7 mouse cellular contexts compared by ENCODE assay signal in the genomic region with DNA sequence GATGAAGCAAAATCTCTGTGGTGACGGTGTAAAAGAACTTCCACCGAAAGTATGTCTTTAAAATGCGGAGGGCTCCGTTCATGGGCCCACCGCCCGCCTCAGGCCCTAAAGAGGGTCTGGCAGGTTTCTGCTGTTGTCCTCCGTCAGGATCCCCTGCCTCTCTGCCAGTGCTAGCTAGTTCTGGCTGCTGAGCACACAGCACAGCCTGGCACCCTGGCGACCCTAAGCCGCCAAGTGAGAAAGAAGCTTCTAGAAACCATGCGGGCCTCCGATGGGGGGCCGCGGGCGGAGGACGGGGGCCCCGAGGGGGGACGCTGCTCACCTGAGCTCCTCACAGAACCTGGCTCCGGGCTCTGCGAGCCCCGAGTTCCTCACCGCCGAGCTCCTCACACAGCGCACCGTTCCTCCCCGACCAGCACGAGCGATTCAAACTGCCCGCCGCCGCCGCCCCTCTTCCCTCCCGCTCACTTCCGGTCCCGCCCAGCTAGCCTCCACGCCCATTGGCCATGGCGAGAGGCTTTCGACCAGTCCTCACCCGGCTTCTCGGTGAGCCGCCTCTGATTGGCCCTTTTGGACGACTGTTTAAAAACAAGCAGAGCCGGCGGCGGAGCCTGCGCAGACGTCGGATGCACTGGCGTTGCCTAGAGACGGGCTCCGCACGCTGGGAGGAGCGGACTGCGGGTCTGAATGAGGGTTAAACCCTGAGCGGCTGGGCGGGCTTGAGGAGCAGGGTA. TPM values are rescaled to one million over a fixed set of nuclear protein-coding genes. Genes with fewer than 3 reads are reported as not detected.
A peak's percentile ranks its signal among the peaks of the same experiment; 100 is the strongest.
DNase-seq lines count a peak whose midpoint lies in the region; ATAC-seq lines count a peak whose summit lies in the region.

Cenpf (minus strand) TSS at position 433 of the 734 bp plus-strand sequence.

- H3K9ac ChIP-seq in embryonic facial prominence, embryonic 12.5 days, result peak within 1 kb of the TSS; percentile 73
- H3K9ac ChIP-seq in limb, embryonic 11.5 days (ENCODE audit: low read length), result peak within 1 kb of the TSS; percentile 75
- no peak within 1 kb of the TSS; the same call in 1 of the 2 replicates for H3K9ac ChIP-seq in midbrain, embryonic 14.5 days (replicated peaks; ENCODE audit: low read length)

- H3K4me3 ChIP-seq in embryonic facial prominence, embryonic 12.5 days, result peak within 1 kb of the TSS; percentile 81
- peak within 1 kb of the TSS; percentile 84 for H3K4me3 ChIP-seq in limb, embryonic 11.5 days (ENCODE audit: low read depth, low read length)
- peak within 1 kb of the TSS; percentile 53 for H3K4me3 ChIP-seq in midbrain, embryonic 14.5 days (replicated peaks; ENCODE audit: low read depth, low read length)

- no peaks in the 10 kb centered on the region for H3K9me3 ChIP-seq in embryonic facial prominence, embryonic 12.5 days
- H3K9me3 ChIP-seq in limb, embryonic 11.5 days (ENCODE audit: control insufficient read depth, low read length), result no peaks in the 10 kb centered on the region
- no peaks in the 10 kb centered on the region for H3K9me3 ChIP-seq in midbrain, embryonic 14.5 days (ENCODE audit: control insufficient read depth, low read length)

- peaks cover 22% of the 10 kb centered on the region for H3K4me1 ChIP-seq in embryonic facial prominence, embryonic 12.5 days
- peaks cover 6% of the 10 kb centered on the region for H3K4me1 ChIP-seq in limb, embryonic 11.5 days (ENCODE audit: control insufficient read depth, insufficient read depth, low read length)
- 0 out of 2 replicates have a peak, but pooled peaks cover 4% of the 10 kb centered on the region for H3K4me1 ChIP-seq in midbrain, embryonic 14.5 days (ENCODE audit: control insufficient read depth, insufficient read depth, low read length)

- peaks cover 17% of the 10 kb centered on the region for H3K36me3 ChIP-seq in embryonic facial prominence, embryonic 12.5 days
- H3K36me3 ChIP-seq in limb, embryonic 11.5 days (ENCODE audit: control insufficient read depth, insufficient read depth, low read length), result peaks cover 9% of the 10 kb centered on the region; the same call in 1 of the 2 replicates
- no peaks in the 10 kb centered on the region for H3K36me3 ChIP-seq in midbrain, embryonic 14.5 days (ENCODE audit: control insufficient read depth, insufficient read depth, low read length)

- peak; percentile 100 for ATAC-seq in embryonic facial prominence, embryonic 12.5 days (ENCODE audit: insufficient number of reproducible peaks, insufficient read depth, low FRiP score, low TSS enrichment)
- ATAC-seq in limb, embryonic 11.5 days (ENCODE audit: insufficient number of reproducible peaks, low FRiP score, low TSS enrichment, low read depth), result peak; percentile 99
- ATAC-seq in midbrain, embryonic 14.5 days (ENCODE audit: low FRiP score, low TSS enrichment), result peak; percentile 100

- peak; percentile 98 for DNase-seq in adrenal gland, postnatal 25 days
- DNase-seq in heart, adult 11 months, result peak; percentile 100
- peak; percentile 96 for DNase-seq in kidney, adult 18-20 months
- peak; percentile 99 for DNase-seq in limb, embryonic 11.5 days (ENCODE audit: low spot score)
- DNase-seq in midbrain, embryonic 14.5 days, result peak; percentile 99
- DNase-seq in spleen, adult 18-20 months, result peak; percentile 94

- WGBS in embryonic facial prominence, embryonic 12.5 days, result 2% methylated on average over 55 of the region's 55 CpGs
- WGBS in limb, embryonic 11.5 days, result under 1% methylated on average over 51 of the region's 55 CpGs
- under 1% methylated on average over 51 of the region's 55 CpGs for WGBS in midbrain, embryonic 14.5 days

- H3K27ac ChIP-seq in embryonic facial prominence, embryonic 12.5 days, result peak within 1 kb of the TSS; percentile 73
- H3K27ac ChIP-seq in limb, embryonic 11.5 days (replicated peaks; ENCODE audit: low read depth, low read length), result peak within 1 kb of the TSS; percentile 32; the same call in 1 of the 2 replicates
- H3K27ac ChIP-seq in midbrain, embryonic 14.5 days (replicated peaks; ENCODE audit: low read depth, low read length), result no peak within 1 kb of the TSS

- peak within 1 kb of the TSS; percentile 88 for H3K4me2 ChIP-seq in embryonic facial prominence, embryonic 12.5 days (replicated peaks)
- peak within 1 kb of the TSS; percentile 84 for H3K4me2 ChIP-seq in limb, embryonic 11.5 days (ENCODE audit: low read depth, severe bottlenecking)
- H3K4me2 ChIP-seq in midbrain, embryonic 14.5 days (ENCODE audit: low read length), result peak within 1 kb of the TSS; percentile 71

- no peaks in the 10 kb centered on the region for H3K27me3 ChIP-seq in embryonic facial prominence, embryonic 12.5 days
- H3K27me3 ChIP-seq in limb, embryonic 11.5 days (ENCODE audit: control insufficient read depth, insufficient read depth, low read length), result no peaks in the 10 kb centered on the region
- H3K27me3 ChIP-seq in midbrain, embryonic 14.5 days (ENCODE audit: control insufficient read depth, insufficient read depth, low read length), result no peaks in the 10 kb centered on the region

RNA-seq across cellular contexts. Expression of gene Cenpf, which starts in this region (rescaled TPM):
- 7.2 and 11.9 TPM in 2 replicates for total RNA-seq in adrenal gland, postnatal 25 days (2021)
- 90.0 and 96.1 TPM in 2 replicates for polyA plus RNA-seq in embryonic facial prominence, embryonic 12.5 days (2016; fragmentation: Nextera tagmentation; extraction: Ambion mirVana)
- 96.7 and 103 TPM in 2 replicates for polyA plus RNA-seq in limb, embryonic 11.5 days (2014; fragmentation: Nextera tagmentation; extraction: Ambion mirVana)
- polyA plus RNA-seq in midbrain, embryonic 14.5 days (2014; fragmentation: Nextera tagmentation; extraction: Ambion mirVana), result 13.3 and 27.3 TPM in 2 replicates
